Mouse (Mus musculus) CH12F3 (cell line): ENCODE measurements around the gene Gm20388.

Source experiments
- in situ Hi-C: fragments of 300-500 bp; cut with MboI; formaldehyde crosslinking; loops from 2 replicates; pipeline ENCODE4 v1.14.3; 2020; ENCODE audit warnings: low sequenced_read_pairs

Gm20388 gene

GRCm38 (mm10) chr8:121613419-121613818 is 1702.8 kb downstream of the Gm20388 start:
- in situ Hi-C loops, result no loop called here

GRCm38 (mm10) chr8:121619401-121619995 is 1708.9 kb downstream of the Gm20388 start:
- in situ Hi-C loops, result no loop called here

DNA sequence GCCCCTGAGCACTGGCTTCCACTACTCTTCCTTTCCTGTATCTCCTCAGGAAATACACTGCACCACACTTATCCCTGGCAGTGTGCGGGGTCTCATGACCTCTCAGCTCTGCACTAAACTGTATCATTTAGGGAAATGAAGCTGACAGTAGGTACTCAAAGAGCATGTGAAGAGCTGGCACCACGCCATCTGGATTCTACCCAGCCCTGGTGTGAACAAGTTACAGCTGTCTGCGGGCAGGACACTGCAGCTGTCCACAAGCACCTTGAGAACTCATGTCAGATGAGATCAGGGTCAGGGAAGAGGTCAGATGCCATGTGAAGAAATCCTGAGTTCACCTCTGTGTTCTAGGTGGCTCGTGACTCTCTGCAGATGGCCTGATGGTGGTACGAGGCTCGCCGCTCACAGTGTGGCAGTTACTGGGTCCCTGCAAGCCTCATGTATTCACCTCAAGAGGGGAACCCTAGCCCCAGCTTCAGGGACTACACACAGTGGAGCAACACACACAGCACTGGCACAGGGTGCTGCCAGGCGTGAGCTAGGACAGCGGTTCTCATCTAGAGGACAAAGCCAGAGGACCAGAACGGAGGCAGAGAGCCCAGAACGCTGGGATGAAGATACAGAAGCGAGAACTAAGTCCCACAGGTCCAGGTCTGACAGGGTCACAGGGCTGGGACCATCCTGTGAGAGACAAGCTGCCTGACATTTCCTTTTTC is 1710.3 kb downstream of the Gm20388 start:
- in situ Hi-C loops, result no loop called here

DNA sequence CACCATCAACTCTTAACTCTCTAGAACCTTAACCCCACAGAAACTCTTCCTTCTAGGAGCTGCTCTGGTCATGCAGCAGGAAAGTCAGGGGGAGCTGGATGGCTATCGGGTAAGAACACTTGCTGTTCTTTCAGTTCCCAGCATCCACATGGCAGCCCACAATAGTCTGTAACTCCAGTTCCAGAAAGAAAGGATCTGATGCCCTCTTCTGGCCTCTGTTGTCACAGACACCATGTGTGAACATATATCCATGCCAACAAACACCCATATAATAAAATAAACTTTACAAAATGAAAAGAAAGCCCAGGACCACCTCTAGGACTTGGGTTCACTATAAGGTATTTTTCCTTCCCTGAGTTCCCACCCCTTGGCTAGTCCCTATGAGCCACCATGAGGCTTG is 1711.2 kb downstream of the Gm20388 start:
- in situ Hi-C loops, result no loop called here

- in situ Hi-C loops, result no loop called here
These were observed 1712.4 kb downstream of the Gm20388 start for GRCm38 (mm10) chr8:121623043-121623442.

GRCm38 (mm10) chr8:121628681-121629080 is 1718.0 kb downstream of the Gm20388 start:
- in situ Hi-C loops, result no loop called here

GRCm38 (mm10) chr8:121631645-121632071 is 1721.0 kb downstream of the Gm20388 start:
- in situ Hi-C loops, result no loop called here

DNA sequence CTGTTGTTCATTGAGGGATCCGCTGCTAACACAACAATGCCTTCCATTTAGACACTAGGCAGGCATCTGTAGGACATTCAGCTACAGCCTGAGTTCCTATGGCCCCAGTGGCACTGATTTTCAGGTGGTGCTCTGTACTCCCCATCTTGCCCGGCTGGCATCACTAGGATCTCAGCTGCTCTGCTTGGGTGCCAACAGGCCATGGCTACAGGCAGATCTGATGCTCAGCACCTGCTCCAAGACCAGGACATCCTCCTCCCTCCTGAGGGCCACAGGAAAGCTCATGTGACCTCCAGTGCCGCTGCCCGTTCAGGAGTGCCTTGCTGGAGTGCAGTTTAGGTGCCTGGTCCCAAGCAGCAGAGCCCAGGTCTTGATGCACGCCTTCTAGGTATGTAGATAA is 1721.8 kb downstream of the Gm20388 start:
- in situ Hi-C loops, result no loop called here

DNA sequence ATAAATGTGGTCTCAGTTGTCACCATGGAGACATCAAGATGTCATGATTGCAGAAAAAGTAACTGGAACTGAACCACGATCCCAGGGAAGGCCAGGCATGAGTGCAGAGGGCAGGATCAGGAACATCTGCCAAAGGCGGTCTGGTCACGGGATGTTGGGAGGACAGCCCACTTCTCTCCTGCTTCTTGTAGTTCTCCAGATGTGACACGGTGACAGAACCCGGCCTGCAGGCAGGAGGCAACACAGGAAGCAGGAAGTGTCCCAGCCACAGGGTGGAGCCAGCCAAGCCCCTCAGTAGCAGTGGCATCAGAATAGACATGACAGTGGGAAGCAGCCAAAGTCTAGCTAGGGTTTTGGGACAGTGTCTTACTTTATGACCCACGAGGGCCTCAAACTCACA is 1724.9 kb downstream of the Gm20388 start:
- in situ Hi-C loops, result no loop called here

DNA sequence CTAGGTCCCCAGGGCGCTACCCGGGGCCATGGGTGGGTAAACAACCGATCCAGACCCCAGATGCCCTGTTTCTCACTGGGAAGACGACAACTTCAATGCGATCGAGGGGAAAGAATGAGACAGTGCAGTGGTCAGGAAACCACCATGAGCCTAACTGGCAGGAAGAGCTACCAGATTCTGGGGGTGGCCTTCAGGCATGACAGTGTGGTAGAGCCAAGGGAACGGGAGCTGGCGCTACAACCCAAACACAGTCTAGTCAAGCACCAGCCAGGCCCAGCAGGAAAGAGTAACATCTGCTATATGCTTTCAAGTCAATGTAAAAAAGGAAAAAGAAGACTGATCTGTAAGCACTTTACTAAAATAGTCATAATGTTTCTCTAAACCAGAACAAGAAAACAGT is 1725.5 kb downstream of the Gm20388 start:
- in situ Hi-C loops, result no loop called here

- in situ Hi-C loops, result no loop called here
These were observed 1732.2 kb downstream of the Gm20388 start for GRCm38 (mm10) chr8:121642804-121643203.

- in situ Hi-C loops, result no loop called here
These were observed 1732.7 kb downstream of the Gm20388 start for GRCm38 (mm10) chr8:121643384-121643783.

DNA sequence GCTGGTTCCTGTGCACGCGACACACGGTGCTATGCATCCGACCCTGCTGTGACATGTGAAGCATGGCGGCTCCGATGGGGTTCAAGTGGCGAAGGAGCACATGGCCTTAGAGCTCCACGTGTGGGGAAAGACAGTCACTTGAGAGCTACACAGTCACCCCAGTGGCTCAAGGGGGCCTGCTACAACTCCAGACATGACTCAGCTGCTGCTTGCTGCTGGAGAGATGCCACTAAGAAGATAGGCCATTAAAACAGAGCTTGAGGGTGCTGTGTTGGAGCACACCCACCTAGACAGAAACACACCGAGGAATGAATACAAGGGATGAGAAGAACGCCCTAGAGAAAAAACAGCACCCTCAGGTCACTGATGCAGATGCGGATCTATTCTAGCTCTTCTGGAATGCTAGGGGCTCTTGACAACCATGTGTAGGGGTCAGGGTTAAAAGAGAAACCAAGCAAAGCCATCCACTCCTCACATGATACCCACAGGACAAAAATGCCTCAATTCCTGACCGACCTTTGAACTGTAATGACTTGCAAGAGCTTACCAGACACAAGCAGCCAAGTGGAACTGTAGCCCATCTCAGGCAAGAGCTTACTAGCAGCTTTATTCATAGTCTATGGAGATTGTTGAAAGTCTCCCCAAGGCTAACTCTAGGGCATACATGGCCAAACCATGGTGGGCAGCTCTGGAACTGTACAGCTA is 1737.0 kb downstream of the Gm20388 start:
- in situ Hi-C loops, result no loop called here

- in situ Hi-C loops, result no loop called here
These were observed 1737.8 kb downstream of the Gm20388 start for GRCm38 (mm10) chr8:121648451-121648850.

- in situ Hi-C loops, result no loop called here
These were observed 1738.8 kb downstream of the Gm20388 start for GRCm38 (mm10) chr8:121649423-121649822.

- in situ Hi-C loops, result no loop called here
These were observed 1739.3 kb downstream of the Gm20388 start for GRCm38 (mm10) chr8:121649904-121650303.

DNA sequence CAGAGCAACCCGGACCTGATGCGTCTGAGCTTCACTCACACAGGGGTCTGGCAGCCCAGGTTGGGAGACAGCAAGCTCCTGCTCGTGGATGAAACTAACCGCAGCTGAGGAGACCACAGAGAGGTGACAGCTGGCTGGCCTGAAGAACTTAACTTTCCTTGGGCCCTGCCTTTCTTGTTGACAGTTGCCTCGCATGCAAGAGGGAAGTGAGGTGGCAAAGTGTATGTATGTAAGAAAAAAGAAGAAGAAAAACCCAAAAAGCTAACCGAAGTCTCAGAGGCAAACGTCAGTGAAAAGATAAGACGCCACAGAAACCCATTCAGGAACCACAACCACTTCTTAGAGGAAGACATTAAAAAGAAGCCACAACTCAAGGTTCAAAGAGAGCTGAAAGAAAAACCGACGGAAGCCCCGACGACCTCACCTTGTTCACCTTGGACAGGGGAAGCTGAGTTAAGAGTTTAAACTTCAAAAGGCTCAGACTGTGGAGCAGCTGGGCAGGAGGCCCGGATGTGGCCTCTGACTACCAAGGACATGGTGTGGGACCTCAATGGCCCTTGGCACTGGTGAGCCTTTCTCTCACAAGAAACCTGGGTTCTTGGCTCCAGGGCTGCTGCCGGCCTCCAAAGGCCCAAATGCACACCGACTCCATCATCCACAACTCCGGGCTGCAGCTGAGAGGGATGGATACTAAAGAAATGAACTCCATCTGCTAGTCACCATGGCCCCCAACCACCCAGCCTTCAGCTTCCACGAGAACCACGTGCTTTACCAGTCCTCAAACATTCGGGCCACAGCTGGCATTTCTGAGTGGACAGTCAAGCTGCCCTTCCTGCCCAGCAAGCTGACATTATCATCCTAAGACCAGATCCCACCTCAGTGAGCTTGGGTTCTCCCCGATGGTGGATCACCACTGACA is 1740.0 kb downstream of the Gm20388 start:
- in situ Hi-C loops, result no loop called here

DNA sequence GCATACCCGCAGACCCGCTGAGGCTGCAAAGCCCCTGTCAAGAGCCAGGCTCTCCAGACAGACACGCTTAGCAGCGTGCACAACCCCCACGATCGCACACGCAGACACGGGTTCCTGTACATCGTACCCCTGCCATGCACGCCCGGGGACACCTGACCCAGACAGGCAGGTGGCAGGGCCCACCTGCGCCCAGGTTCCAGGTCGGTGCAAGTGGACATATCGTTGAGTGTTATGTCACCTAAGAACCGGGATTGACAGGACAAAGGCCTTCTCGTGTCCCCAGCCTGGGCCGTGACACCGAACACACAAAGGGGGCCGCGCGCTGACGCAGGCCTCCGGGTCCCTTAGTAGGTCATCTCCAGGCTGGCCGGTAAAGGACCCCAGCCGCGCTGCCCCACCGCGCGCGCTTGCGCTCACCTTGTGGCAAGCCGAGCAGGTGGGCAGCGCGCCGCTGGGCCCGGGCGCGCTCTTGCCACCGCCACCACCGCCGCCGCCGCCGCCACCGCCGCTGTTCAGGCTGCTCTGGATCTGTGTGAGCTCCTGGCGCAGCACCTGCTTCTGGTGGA is 1740.8 kb downstream of the Gm20388 start:
- in situ Hi-C loops, result no loop called here

- in situ Hi-C loops, result no loop called here
These were observed 1741.3 kb downstream of the Gm20388 start for GRCm38 (mm10) chr8:121651874-121652361.

DNA sequence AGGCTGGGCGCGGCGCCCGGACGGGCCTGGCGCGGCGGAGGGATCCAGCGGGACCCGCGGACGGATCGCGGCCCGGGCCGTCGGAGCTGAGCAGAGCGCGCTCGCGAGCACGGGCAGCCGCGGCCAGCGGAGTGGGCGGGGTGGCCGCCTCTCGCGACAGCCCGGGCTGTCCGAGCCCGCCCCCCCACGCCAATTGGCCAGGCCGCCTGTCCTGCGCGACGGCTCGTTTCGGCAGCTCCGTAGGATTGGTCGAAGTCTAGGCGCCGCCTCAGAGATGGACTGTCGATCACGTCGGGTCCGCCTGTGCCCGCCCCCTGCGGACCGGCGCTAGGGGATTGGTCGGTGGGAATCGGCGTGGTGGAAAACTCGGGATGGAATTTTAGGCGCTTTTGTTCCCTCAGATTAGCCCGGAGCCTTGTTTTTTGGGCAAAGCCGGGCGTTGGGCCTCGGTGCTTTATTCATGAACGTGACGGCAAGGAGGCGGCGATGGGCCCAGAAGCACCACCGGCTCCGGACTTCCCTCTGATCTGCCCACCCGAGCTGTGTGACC is 1742.2 kb downstream of the Gm20388 start, which contains the start of gene Zcchc14:
Gene Zcchc14 (minus strand): TSS at position 128 of the 550 bp plus-strand sequence.
- in situ Hi-C loops, result no loop called here
